Mouse (Mus musculus): Measurements from ENCODE around the gene Neo1. TPM values are rescaled to one million over a fixed set of nuclear protein-coding genes. Genes with fewer than 3 reads are reported as not detected.
A peak's percentile ranks its signal among the peaks of the same experiment; 100 is the strongest.
"Not testable (repeated sequence)": the region's sequence is repeated elsewhere in the genome, so short reads cannot be mapped to it uniquely, and the experiment has no call there.

The Neo1 gene
- polyA plus RNA-seq, 1 experiment, result 28.6 TPM

DNA sequence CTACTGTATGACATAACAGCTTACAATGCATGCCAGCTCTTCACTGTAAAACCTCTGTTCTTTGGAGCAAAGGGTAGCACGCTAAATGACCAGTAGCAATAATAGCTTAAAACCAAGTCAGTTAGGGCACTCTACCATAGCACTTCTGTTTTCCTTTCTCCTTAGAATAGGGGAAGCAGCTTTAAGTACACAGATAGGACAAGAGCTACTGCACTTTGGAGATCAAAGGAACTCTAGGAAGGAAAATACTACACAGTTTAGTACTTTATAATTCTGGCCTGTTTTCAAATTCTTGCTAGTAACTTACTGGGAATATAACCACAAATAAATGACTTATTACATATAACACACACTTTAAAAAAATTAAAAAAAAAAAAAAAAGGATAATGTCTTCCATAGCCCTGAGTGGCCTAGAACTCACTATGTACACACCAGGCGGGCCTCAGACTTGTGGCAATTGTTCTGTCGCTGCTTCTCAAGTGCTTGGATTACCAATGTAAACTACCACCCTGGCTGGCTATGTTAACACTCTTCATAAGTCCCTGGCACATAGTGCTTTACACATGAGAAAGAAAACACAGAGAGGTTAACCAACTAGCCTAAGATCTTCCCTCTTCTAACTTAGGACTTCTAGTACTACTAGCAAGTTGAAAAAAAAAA, 20.1 kb downstream of the Neo1 start:
- no peak for DNase-seq
- 52% methylated on average over 3 of the region's 3 CpGs for WGBS
- no peaks in the 10 kb centered on the region; the same call in 1 of the 2 replicates for H3K4me1 ChIP-seq (ENCODE audit: control insufficient read depth, insufficient read depth, low read length)
- H3K4me3 ChIP-seq (replicated peaks; ENCODE audit: extremely low read depth, low read depth, low read length), result no peak overlapping the region
- TF ChIP-seq CTCF (IDR thresholded peaks at IDR 0.05; ENCODE audit: insufficient read depth, low read length) (no peak), POLR2A (IDR thresholded peaks at IDR 0.05; ENCODE audit: borderline replicate concordance, extremely low read depth, low read depth, low read length) (no peak)

DNA sequence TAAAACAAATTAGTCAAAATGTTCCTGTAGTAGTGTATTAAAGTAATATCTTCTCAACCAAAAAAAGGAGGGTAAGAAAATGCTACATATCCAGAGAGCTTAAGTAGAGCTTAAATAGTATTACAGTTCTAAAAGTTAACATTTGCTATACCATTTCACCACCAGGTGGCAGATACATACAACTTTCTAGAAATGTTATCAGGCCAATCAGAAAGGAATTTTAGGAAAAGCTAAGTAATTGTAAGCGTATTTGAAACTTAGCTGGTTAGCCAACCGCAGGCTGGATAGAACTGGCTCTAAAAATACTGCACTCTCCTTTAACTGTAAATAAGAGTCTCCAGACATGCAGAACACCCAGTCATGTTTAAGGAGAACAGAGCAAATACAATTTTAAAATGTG, 22.9 kb downstream of the Neo1 start:
- DNase-seq, result no peak
- TF ChIP-seq CTCF (IDR thresholded peaks at IDR 0.05; ENCODE audit: insufficient read depth, low read length) (peak; percentile 29; the same call in 1 of the 2 replicates), POLR2A (IDR thresholded peaks at IDR 0.05; ENCODE audit: borderline replicate concordance, extremely low read depth, low read depth, low read length) (no peak)
- Histone ChIP-seq H3K4me3 (replicated peaks; ENCODE audit: extremely low read depth, low read depth, low read length) (no peak overlapping the region), H3K4me1 (ENCODE audit: control insufficient read depth, insufficient read depth, low read length) (no peaks in the 10 kb centered on the region; the same call in 1 of the 2 replicates)
- 6% methylated on average over 2 of the region's 2 CpGs for whole genome bisulfite sequencing

DNA sequence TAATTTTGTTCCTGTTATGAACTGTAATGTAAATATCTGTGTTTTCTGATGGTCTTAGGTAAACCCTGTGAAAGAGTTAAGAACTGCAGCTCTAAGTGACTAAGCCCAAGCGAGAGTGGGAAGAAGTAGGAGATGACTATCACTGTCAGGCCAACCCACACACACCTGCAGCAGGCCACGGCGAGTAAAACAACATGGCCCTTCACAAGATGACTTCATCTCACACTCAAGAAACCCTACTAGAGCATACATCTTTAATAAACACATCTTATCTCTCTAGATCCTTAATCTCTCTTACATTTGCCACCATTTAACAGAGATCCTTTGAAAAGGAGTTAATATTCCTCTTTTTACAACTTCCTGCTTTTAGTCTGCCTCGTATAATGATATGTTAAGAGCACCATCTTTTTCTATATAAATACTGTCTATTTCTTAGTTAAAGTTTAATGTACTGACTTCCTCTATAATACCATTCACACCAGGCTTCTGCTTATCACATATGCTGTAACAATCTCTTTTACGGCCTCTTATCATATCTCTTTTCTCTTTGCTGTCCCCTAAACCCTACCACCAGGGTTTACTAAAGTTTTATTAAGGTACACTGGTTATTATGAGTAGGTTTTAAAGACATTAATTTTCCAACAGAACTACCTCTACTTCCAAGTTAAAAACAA, 46.8 kb downstream of the Neo1 start:
- no peak for DNase-seq
- WGBS, result 75% methylated on average over 5 of the region's 5 CpGs
- Histone ChIP-seq H3K4me3 (replicated peaks; ENCODE audit: extremely low read depth, low read depth, low read length) (no peak overlapping the region), H3K4me1 (ENCODE audit: control insufficient read depth, insufficient read depth, low read length) (no peaks in the 10 kb centered on the region)
- TF ChIP-seq CTCF (IDR thresholded peaks at IDR 0.05; ENCODE audit: insufficient read depth, low read length), result no peak
- no peak for TF ChIP-seq POLR2A (IDR thresholded peaks at IDR 0.05; ENCODE audit: borderline replicate concordance, extremely low read depth, low read depth, low read length)

DNA sequence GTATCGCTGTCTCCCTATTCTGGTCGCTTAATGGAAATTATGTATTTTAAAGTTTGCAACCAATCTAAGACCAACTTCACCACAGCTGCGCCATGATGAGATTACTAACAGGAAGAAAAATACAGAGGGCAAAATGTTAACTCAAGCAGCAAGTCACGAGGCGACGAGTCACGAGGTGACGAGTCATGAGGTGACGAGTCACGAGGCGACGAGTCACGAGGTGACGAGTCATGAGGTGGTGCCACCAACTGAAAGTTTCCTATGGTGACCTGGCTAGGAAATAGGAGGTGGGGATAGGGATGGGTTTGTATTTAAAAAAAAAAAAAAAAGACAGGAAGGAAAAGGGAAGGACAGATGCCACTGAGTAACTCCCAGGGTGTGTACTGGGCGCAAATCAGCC, 57.2 kb downstream of the Neo1 start:
- H3K4me3 ChIP-seq (replicated peaks; ENCODE audit: extremely low read depth, low read depth, low read length), result no peak overlapping the region
- DNase-seq, result no peak
- no peaks in the 10 kb centered on the region; the same call in 1 of the 2 replicates for H3K4me1 ChIP-seq (ENCODE audit: control insufficient read depth, insufficient read depth, low read length)
- TF ChIP-seq CTCF (IDR thresholded peaks at IDR 0.05; ENCODE audit: insufficient read depth, low read length) (no peak), POLR2A (IDR thresholded peaks at IDR 0.05; ENCODE audit: borderline replicate concordance, extremely low read depth, low read depth, low read length) (no peak)
- WGBS, result 69% methylated on average over 15 of the region's 15 CpGs

DNA sequence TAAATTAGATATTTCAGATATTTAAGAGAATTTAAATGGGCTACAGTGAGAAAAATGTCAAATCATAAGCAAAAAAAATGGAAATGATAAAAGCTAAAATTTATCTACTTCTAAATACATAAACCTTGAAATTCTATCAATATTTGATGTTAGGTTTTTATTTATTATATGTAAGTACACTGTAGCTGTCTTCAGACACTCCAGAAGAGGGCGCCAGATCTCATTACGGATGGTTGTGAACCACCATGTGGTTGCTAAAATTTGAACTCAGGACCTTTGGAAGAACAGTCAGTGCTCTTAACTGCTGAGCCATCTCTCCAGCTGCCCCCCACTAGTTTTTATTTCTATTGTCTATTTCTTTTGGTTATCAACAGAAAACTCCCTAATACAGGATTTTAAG, 65.1 kb downstream of the Neo1 start:
- not testable (repeated sequence) for H3K4me3 ChIP-seq (replicated peaks; ENCODE audit: extremely low read depth, low read depth, low read length); DNase-seq; H3K4me1 ChIP-seq (ENCODE audit: control insufficient read depth, insufficient read depth, low read length)
- 80% methylated on average over 2 of the region's 2 CpGs for WGBS

DNA sequence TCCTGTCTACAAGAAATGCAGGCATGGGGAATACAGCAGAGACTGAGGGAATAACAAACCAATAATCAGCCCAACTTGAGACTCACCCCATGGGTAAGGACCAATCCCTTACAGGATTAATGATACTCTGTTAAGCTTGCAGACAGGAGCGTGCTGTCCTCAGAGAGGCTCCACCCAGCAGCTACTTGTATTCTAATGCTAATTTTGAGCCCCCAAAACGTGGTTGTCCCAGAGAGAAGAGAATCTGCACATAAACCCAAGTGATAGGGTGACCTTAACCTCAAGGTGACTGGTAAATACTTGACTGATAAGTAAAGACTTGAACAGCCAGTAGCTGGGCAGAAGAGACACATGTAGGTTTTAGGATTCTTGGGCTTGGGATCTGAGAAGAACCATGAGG, 68.9 kb downstream of the Neo1 start:
- Histone ChIP-seq H3K4me1 (ENCODE audit: control insufficient read depth, insufficient read depth, low read length) (no peaks in the 10 kb centered on the region), H3K4me3 (replicated peaks; ENCODE audit: extremely low read depth, low read depth, low read length) (no peak overlapping the region)
- TF ChIP-seq POLR2A (IDR thresholded peaks at IDR 0.05; ENCODE audit: borderline replicate concordance, extremely low read depth, low read depth, low read length) (no peak), CTCF (IDR thresholded peaks at IDR 0.05; ENCODE audit: insufficient read depth, low read length) (no peak)
- 61% methylated on average over 2 of the region's 2 CpGs for WGBS
- DNase-seq, result no peak

DNA sequence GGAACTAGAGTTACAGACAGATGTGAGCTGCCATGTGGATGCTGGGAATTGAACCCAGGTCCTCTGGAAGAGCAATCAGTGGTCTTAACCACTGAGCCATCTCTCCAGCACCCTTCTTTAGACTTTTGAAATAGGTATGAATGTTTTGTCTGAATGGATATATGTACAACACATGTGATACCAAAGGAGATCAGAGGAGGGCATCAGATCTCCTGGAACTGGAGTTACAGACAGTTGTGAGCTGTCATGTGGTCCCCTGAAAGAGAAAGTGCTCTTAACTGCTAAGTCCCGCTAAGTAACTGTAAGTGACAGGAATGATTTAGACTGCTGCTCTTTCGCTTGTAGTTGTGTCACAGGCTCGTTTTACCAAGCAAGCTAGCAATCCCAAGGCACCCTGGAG, 80.7 kb downstream of the Neo1 start:
- no peak overlapping the region for H3K4me3 ChIP-seq (replicated peaks; ENCODE audit: extremely low read depth, low read depth, low read length)
- 40% methylated on average over 3 of the region's 3 CpGs for WGBS
- TF ChIP-seq CTCF (IDR thresholded peaks at IDR 0.05; ENCODE audit: insufficient read depth, low read length) (no peak), POLR2A (IDR thresholded peaks at IDR 0.05; ENCODE audit: borderline replicate concordance, extremely low read depth, low read depth, low read length) (no peak)
- no peak for DNase-seq
- no peaks in the 10 kb centered on the region for H3K4me1 ChIP-seq (ENCODE audit: control insufficient read depth, insufficient read depth, low read length)

DNA sequence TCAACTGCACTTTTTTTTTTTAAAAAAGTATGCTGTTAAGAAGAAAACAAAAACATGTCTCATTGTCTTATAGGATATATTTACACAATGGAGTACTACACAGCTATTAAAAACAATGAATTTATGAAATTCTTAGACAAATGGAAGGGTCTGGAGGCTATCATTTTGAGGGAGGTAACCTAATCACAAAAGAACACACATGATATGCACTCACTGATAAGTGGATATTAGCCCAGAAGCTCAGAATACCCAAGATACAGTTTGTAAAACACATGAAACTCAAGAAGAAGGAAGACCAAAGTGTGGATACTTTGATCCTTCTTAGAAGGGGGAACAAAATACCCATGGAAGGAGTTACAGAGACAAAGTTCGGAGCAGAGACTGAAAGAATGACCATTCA, 90.3 kb downstream of the Neo1 start:
- not testable (repeated sequence) for H3K4me1 ChIP-seq (ENCODE audit: control insufficient read depth, insufficient read depth, low read length); H3K4me3 ChIP-seq (replicated peaks; ENCODE audit: extremely low read depth, low read depth, low read length); DNase-seq
- WGBS, result 91% methylated on average over 1 of the region's 1 CpGs

DNA sequence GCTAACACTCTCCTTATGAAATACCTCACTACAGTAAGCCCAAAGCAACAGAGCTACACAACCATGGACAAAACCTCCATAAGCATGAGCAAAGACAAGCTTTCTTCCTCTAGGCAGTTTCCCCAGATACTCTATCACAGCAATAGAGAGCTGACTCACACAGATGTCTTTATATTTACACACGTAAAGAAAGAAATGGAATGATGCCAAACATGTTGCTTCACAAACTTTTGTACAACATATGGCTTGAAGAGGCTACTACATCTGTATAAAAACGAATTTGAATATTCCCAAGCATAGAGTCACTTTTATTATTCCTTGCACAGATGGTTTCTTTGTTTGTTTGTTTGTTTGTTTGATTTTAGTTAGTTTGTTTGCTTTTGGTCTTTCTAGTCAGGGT, 101.5 kb downstream of the Neo1 start:
- TF ChIP-seq POLR2A (IDR thresholded peaks at IDR 0.05; ENCODE audit: borderline replicate concordance, extremely low read depth, low read depth, low read length), result no peak
- TF ChIP-seq CTCF (IDR thresholded peaks at IDR 0.05; ENCODE audit: insufficient read depth, low read length), result no peak
- no peaks in the 10 kb centered on the region for H3K4me1 ChIP-seq (ENCODE audit: control insufficient read depth, insufficient read depth, low read length)
- no peak for DNase-seq
- no peak overlapping the region for H3K4me3 ChIP-seq (replicated peaks; ENCODE audit: extremely low read depth, low read depth, low read length)
- 39% methylated on average over 2 of the region's 2 CpGs for WGBS

DNA sequence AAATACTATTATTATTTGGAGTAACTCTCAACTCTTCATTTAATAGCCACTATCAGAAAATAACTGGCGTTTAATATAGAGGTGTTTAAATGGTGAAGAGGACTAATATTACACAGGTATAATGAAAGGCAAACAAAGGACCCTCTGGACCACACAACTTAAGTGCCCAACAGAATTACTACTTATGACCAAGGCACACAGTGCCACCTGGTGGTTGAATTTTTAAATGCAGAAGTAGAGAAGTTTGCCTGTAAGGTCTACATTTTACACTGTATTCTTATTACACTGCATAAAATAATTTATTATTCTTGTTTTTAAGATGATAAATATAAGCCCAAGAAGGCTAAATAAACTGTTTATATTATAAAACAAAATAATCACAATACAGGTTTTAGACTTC, 108.1 kb downstream of the Neo1 start:
- H3K4me3 ChIP-seq (replicated peaks; ENCODE audit: extremely low read depth, low read depth, low read length), result no peak overlapping the region
- no peaks in the 10 kb centered on the region for H3K4me1 ChIP-seq (ENCODE audit: control insufficient read depth, insufficient read depth, low read length)
- no peak for TF ChIP-seq CTCF (IDR thresholded peaks at IDR 0.05; ENCODE audit: insufficient read depth, low read length)
- TF ChIP-seq POLR2A (IDR thresholded peaks at IDR 0.05; ENCODE audit: borderline replicate concordance, extremely low read depth, low read depth, low read length), result no peak
- WGBS, result 12% methylated on average over 1 of the region's 1 CpGs
- DNase-seq, result peak; percentile 4
